Mouse (Mus musculus): ENCODE results near the gene Nol12.

- TF ChIP-seq CTCF (IDR thresholded peaks at IDR 0.05): no peak
- TF ChIP-seq POLR2A (IDR thresholded peaks at IDR 0.05; ENCODE audit: insufficient read depth, low read depth, low read length): no peak
- no peak for TF ChIP-seq EP300 (IDR thresholded peaks at IDR 0.05; ENCODE audit: insufficient read depth, low read depth, low read length)
These were observed 54.7 kb downstream of the Nol12 start for GRCm38 (mm10) chr15:78989152-78990092.

All from heart, adult 2 months (tissue).